Mouse (Mus musculus) hindbrain, postnatal 0 days (tissue): ENCODE data around the gene Rpl10a. TPM values are rescaled to one million over a fixed set of nuclear protein-coding genes. Genes with fewer than 3 reads are reported as not detected.

Experiments used
- ATAC-seq: fragments of 200-750 bp; cut with Nextera tagmentation; 2 replicates; pipeline ENCODE4 v1.8.0; 2017; ENCODE audit warnings: mild to moderate bottlenecking, moderate TSS enrichment, moderate library complexity
- DNase-seq: peaks from one replicate; pipeline ENCODE4 v3.0.0-alpha.2; 2015; ENCODE audit warnings: low spot score
- H3K27ac ChIP-seq: fragments of 300-500 bp; sonication (generic); 2 replicates; pipeline ENCODE4 v1.5.1; 2014; ENCODE audit warnings: mild to moderate bottlenecking
- H3K27me3 ChIP-seq: fragments of 300-500 bp; sonication (generic); 2 replicates; pipeline ENCODE4 v1.6.1; 2014; ENCODE audit warnings: low read length, mixed read lengths; ENCODE audit not compliant: insufficient read depth
- H3K36me3 ChIP-seq: fragments of 300-500 bp; sonication (generic); 2 replicates; pipeline ENCODE4 v1.6.1; 2014; ENCODE audit warnings: low read length, mixed read lengths; ENCODE audit not compliant: insufficient read depth
- H3K4me1 ChIP-seq: fragments of 300-500 bp; sonication (generic); 2 replicates; pipeline ENCODE4 v1.6.1; 2014; ENCODE audit warnings: antibody characterized with exemption, low read length, mixed read lengths; ENCODE audit not compliant: insufficient read depth
- H3K4me2 ChIP-seq: fragments of 300-500 bp; sonication (generic); 2 replicates; pipeline ENCODE4 v1.6.1; 2014; ENCODE audit warnings: low read depth, mild to moderate bottlenecking, low read length, moderate library complexity, mixed read lengths
- H3K4me3 ChIP-seq: fragments of 300-500 bp; sonication (generic); 2 replicates; pipeline ENCODE4 v1.5.1; 2014; ENCODE audit warnings: low read length
- H3K9ac ChIP-seq: fragments of 300-500 bp; sonication (generic); replicated peaks from 2 replicates; pipeline ENCODE4 v1.6.1; 2014; ENCODE audit warnings: mild to moderate bottlenecking, low read length, moderate library complexity, mixed read lengths
- H3K9me3 ChIP-seq: fragments of 300-500 bp; sonication (generic); 2 replicates; pipeline ENCODE4 v1.6.1; 2016; ENCODE audit warnings: low read length, mixed read lengths
- CTCF ChIP-seq: IDR thresholded peaks from 2 replicates; pipeline ENCODE4 v1.5.1; 2016; ENCODE audit warnings: antibody characterized with exemption, control low read depth, low read depth
- WGBS: fragments of 180-500 bp; shearing (Covaris S2); extraction: QIAGEN DNeasy Blood & Tissue Kit; methylation state at CpG from one replicate; pipeline ENCODE4 v1.1.7; 2014; 5-methylcytosine and 5-hydroxymethylcytosine counted together
- polyA plus RNA-seq: library from polyadenylated mRNA; unstranded; fragments of >200 nt; fragmentation: Nextera tagmentation; extraction: Ambion mirVana; gene quantifications from 2 replicates; pipeline ENCODE4 v1.2.1, GENCODE M21; 2015
- total RNA-seq: library from RNA; depleted of rRNA; stranded (reverse); fragments of >200 nt; gene quantifications from 2 replicates; pipeline ENCODE4 v1.2.3, GENCODE M21; 2014

Gene Rpl10a
- total and polyA plus RNA-seq, 2 experiments from 2014 or later, result 337 to 1,071 TPM

DNA sequence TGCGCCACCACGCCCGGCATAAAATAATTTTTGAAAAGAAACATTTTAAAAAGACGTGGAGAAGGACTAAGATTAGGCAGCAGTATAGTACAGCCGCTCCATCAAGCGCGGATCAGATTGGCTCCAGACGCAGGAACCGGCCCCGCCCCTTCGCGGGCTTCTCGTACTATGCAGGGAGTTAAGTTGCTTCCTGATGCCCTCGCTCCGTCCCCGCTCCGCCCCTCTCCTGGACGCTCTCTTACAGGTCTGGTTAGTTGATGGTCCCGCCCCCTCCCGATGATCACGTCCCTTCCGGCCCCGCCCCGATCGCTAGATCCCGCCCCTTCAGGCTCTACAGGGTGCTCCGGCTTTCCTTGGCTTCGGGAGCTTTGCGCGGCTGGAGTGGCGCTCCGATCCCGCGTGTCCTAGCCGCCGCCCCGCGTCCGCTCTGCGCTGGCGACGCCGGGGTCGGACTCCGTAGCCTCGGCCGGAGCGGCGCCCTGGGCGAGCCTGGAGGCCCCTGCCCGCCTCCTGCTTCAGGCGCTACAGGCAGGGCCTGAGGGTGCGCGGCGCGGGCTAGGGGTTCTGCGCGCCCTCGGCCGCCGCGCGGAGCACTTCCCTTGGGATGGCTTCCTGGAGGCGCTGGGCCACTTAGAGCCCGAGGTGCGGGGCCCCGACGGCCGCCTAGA lies 14.9 kb upstream of the Rpl10a start, which contains the start of gene Fance:
TSS of gene Fance (plus strand) at position 308 of the 668 bp plus-strand sequence.
- ATAC-seq, result peak; percentile 98
- peak; percentile 99 for DNase-seq
- no peak for TF ChIP-seq CTCF
- under 1% methylated on average over 68 of the region's 69 CpGs for WGBS
- H3K36me3 ChIP-seq, result peaks cover 4% of the 10 kb centered on the region; the same call in 1 of the 2 replicates
- 0 out of 2 replicates have a peak, but pooled peaks cover 9% of the 10 kb centered on the region for H3K4me1 ChIP-seq
- peak within 1 kb of the TSS; percentile 77 for H3K9ac ChIP-seq
- no peaks in the 10 kb centered on the region for H3K9me3 ChIP-seq
- peak within 1 kb of the TSS; percentile 89 for H3K27ac ChIP-seq
- H3K27me3 ChIP-seq, result no peaks in the 10 kb centered on the region
- H3K4me2 ChIP-seq, result peak within 1 kb of the TSS; percentile 89
- H3K4me3 ChIP-seq, result peak within 1 kb of the TSS; percentile 71

DNA sequence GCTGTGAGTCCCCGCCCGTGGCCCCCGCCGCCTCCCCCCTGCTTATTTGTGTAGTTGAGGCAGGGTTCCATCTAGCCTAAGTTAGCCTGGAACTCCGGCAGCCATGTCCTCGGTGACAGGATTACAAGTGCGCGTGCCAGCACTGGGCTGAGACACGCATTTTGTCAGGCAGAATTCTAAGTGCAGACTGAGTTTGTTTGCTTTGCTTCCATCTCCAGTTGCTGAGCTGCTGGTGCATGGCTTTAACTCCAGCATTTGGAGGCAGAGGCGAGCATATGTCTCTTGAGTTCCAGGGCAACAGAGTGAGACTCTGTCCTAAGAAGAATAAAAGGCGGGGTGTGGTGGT lies 14.4 kb upstream of the Rpl10a start:
- WGBS, result 1% methylated on average over 11 of the region's 11 CpGs
- H3K27me3 ChIP-seq, result no peaks in the 10 kb centered on the region
- H3K4me3 ChIP-seq, result peak overlapping the region; percentile 71
- H3K9ac ChIP-seq, result peak overlapping the region; percentile 77
- H3K9me3 ChIP-seq, result no peaks in the 10 kb centered on the region
- peak; percentile 69 for DNase-seq
- no peak; the same call in none of the 2 replicates for ATAC-seq
- H3K4me2 ChIP-seq, result peak overlapping the region; percentile 89
- peak overlapping the region; percentile 89 for H3K27ac ChIP-seq
- H3K4me1 ChIP-seq, result 0 out of 2 replicates have a peak, but pooled peaks cover 5% of the 10 kb centered on the region
- TF ChIP-seq CTCF, result no peak
- H3K36me3 ChIP-seq, result peaks cover 4% of the 10 kb centered on the region; the same call in 1 of the 2 replicates

DNA sequence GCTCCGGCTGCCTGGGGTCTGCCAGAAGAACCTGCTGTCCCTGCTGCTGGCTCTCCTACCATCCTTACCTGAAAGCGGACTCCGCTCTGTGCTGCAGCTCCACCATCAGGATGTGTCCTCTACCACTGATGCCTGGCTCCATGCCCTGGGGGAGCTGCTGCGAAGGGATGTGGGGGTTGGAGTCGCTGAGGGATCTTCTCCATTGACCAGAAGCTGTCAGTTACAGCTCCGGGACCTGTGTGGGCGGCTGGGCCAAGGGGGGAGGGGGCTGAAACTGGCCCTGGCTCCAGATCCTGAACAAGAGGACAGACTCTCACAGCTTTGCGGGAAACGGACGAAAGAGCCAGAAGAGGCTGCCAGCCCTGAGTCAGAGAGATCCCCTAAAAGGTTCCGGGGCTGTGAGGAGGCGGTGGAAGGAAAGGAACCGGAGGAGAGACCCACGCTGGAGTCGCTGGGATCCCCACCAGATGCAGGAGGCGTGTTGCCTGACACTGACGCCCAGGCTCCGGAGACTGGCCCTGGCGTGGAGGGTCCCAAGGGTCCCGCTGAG lies 12.6 kb upstream of the Rpl10a start:
- WGBS, result 69% methylated on average over 20 of the region's 20 CpGs
- H3K4me1 ChIP-seq, result 0 out of 2 replicates have a peak, but pooled peaks cover 5% of the 10 kb centered on the region
- peaks cover 4% of the 10 kb centered on the region; the same call in 1 of the 2 replicates for H3K36me3 ChIP-seq
- TF ChIP-seq CTCF, result 0 out of 2 replicates have a peak, but pooled peaks have one; percentile 9
- 0 out of 2 replicates have a peak overlapping the region, but pooled peaks have one; percentile 3 for H3K9ac ChIP-seq
- no peak overlapping the region for H3K27ac ChIP-seq
- ATAC-seq (no peak), DNase-seq (peak; percentile 31)
- H3K4me2 ChIP-seq, result no peak overlapping the region
- H3K27me3 ChIP-seq, result no peaks in the 10 kb centered on the region
- no peak overlapping the region for H3K4me3 ChIP-seq
- no peaks in the 10 kb centered on the region for H3K9me3 ChIP-seq

DNA sequence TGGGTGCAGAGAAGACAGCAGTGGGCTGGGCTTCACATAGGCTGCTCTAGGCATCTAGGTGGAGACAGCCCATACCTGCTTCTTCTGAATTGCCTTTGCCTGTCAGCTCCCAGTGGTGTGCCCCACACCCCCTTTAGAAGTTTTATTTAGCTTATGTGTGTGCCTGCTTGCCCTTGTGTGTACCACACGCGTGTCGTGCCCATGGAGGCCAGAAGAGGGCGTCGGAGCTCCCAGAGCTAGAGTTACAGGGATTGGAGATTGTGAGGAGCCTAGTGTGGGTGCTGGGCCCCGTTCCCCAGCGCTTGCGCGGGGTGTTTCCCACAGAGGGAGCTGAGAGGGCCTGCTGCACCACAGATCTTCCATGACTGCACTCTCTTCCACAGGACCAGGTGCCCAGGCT lies 11.8 kb upstream of the Rpl10a start:
- ATAC-seq (no peak), DNase-seq (no peak)
- Histone ChIP-seq H3K4me1 (0 out of 2 replicates have a peak, but pooled peaks cover 5% of the 10 kb centered on the region), H3K36me3 (peaks cover 4% of the 10 kb centered on the region; the same call in 1 of the 2 replicates), H3K4me3 (no peak overlapping the region), H3K9me3 (no peaks in the 10 kb centered on the region), H3K4me2 (no peak overlapping the region), H3K27ac (no peak overlapping the region), H3K27me3 (no peaks in the 10 kb centered on the region), H3K9ac (no peak overlapping the region)
- 93% methylated on average over 9 of the region's 9 CpGs for WGBS
- TF ChIP-seq CTCF, result peak; percentile 30; the same call in 1 of the 2 replicates

DNA sequence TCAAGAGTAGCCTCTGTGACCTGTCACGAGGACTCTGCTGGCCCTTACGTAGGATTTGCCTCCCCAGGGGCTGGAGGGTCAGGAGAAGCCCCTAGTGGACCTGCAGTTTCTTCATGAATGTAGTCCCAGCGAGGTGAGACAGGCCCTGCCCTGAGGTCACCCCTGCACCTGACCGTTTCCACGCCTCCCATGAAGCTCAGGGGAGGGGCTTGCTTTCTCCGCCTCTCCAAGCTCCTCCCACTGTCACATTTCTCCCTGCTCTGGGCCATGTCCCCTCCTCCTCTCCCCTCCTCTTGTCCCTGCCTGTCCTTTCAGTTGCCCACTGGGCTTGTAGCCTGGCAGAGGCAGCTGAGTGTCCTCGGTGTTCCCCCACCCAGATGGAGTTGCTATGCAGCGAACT lies 11.2 kb upstream of the Rpl10a start:
- H3K27ac ChIP-seq, result no peak overlapping the region
- H3K4me1 ChIP-seq, result 0 out of 2 replicates have a peak, but pooled peaks cover 5% of the 10 kb centered on the region
- ATAC-seq (no peak), DNase-seq (no peak)
- no peaks in the 10 kb centered on the region for H3K9me3 ChIP-seq
- H3K27me3 ChIP-seq, result no peaks in the 10 kb centered on the region
- 53% methylated on average over 8 of the region's 8 CpGs for WGBS
- no peak overlapping the region for H3K4me2 ChIP-seq
- H3K4me3 ChIP-seq, result no peak overlapping the region
- H3K9ac ChIP-seq, result no peak overlapping the region
- TF ChIP-seq CTCF, result no peak
- H3K36me3 ChIP-seq, result peaks cover 4% of the 10 kb centered on the region; the same call in 1 of the 2 replicates

DNA sequence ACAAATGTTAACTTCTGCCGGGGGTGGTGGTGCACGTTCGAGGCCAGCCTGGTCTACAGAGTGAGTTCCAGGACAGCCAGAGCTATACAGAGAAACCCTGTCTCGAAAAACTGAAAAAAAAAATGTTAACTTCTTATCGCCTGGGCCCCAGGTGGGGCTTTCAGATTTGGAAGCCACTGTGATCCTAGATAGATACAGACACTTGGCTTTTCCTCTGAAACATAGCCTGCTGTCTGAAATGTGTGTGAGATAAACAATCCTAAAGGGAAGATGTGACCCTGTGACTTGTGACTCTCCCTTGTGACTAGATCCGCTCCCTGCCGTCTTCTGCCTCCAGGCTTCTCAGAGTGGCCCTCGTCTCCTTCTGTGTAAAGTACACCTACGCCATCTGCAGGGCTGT lies 10.5 kb upstream of the Rpl10a start:
- Histone ChIP-seq H3K4me2 (no peak overlapping the region), H3K27ac (no peak overlapping the region), H3K4me3 (no peak overlapping the region), H3K27me3 (no peaks in the 10 kb centered on the region), H3K4me1 (0 out of 2 replicates have a peak, but pooled peaks cover 5% of the 10 kb centered on the region), H3K9ac (no peak overlapping the region), H3K36me3 (peaks cover 4% of the 10 kb centered on the region; the same call in 1 of the 2 replicates), H3K9me3 (no peaks in the 10 kb centered on the region)
- WGBS, result 83% methylated on average over 9 of the region's 9 CpGs
- DNase-seq, result no peak
- ATAC-seq, result no peak
- no peak for TF ChIP-seq CTCF
